Mouse (Mus musculus) embryonic fibroblast, embryonic 13.5 days (primary cell): ENCODE data around the gene Madd. TPM values are rescaled to one million over a fixed set of nuclear protein-coding genes. Genes with fewer than 3 reads are reported as not detected.

Experiments used
- H3K27ac ChIP-seq: 2 replicates; pipeline ENCODE4 v1.5.1; 2012; ENCODE audit warnings: low read length, control low read depth, inconsistent platforms; ENCODE audit not compliant: insufficient read depth
- H3K4me1 ChIP-seq: 2 replicates; pipeline ENCODE4 v1.6.1; 2011; ENCODE audit warnings: low read length; ENCODE audit not compliant: control insufficient read depth, insufficient read depth
- H3K4me3 ChIP-seq: 2 replicates; pipeline ENCODE4 v1.5.1; 2011; ENCODE audit warnings: mild to moderate bottlenecking, control low read depth, low read length; ENCODE audit not compliant: insufficient read depth
- CTCF ChIP-seq: IDR thresholded peaks from 2 replicates; pipeline ENCODE4 v1.5.1; 2011; ENCODE audit warnings: mild to moderate bottlenecking, control low read depth, low read length, moderate library complexity, borderline replicate concordance; ENCODE audit not compliant: insufficient read depth
- POLR2A ChIP-seq: IDR thresholded peaks from 2 replicates; pipeline ENCODE4 v1.6.1; 2011; ENCODE audit warnings: low read depth, mild to moderate bottlenecking, control low read depth, low read length, moderate library complexity
- polyA plus RNA-seq: library from polyadenylated mRNA; stranded (reverse); fragments of >200 nt; gene quantifications from 2 replicates; pipeline ENCODE4 v1.2.4, GENCODE M21; 2011; ENCODE audit warnings: low read depth; ENCODE audit not compliant: missing spikeins, insufficient read length

Madd gene
- polyA plus RNA-seq, 1 experiment = 6.3 TPM

DNA sequence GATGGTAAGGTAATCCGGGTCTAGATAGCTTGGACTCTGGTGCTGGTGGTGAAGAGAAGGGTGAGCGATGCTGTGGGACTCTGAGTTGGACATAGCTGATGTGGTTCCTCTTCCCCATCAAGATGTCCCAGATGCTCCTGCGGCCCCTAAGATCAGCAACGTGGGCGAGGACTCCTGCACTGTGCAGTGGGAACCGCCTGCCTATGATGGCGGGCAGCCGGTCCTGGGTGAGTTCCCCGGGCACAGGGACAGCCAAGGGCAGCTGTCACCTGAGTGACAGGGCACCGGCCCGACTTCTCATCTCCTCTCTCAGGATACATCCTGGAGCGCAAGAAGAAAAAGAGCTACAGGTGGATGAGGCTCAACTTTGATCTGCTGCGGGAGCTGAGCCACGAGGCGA lies 52.4 kb downstream of the Madd start:
- Histone ChIP-seq H3K4me1 (no peaks in the 10 kb centered on the region), H3K4me3 (no peak overlapping the region), H3K27ac (no peak overlapping the region)
- TF ChIP-seq CTCF (no peak), POLR2A (no peak)

- Histone ChIP-seq H3K27ac (no peak overlapping the region), H3K4me3 (no peak overlapping the region), H3K4me1 (no peaks in the 10 kb centered on the region)
- TF ChIP-seq CTCF = no peak
- TF ChIP-seq POLR2A = no peak
Observed at GRCm38 (mm10) chr2:91130126-91130525, 53.5 kb downstream of the Madd start.

GRCm38 (mm10) chr2:91128761-91129160 lies 54.9 kb downstream of the Madd start:
- TF ChIP-seq CTCF = no peak
- TF ChIP-seq POLR2A = no peak
- H3K4me3 ChIP-seq = no peak overlapping the region
- no peaks in the 10 kb centered on the region for H3K4me1 ChIP-seq
- H3K27ac ChIP-seq = no peak overlapping the region

DNA sequence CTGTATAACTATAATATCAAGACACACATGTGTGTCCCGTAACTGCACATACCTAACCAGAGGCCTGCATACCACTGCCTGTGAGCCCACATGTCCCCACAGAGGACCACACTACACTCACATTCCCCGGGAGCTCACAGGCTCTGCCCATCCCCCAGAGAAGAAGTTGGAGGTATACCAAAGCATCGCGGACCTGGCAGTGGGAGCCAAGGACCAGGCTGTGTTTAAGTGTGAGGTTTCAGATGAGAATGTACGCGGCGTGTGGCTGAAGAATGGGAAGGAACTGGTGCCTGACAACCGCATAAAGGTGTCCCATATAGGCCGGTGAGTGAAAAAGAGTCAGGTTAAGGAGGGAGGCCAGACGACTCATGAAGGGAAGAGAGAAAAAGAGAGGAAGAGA lies 58.5 kb downstream of the Madd start:
- Histone ChIP-seq H3K4me3 (no peak overlapping the region), H3K27ac (no peak overlapping the region), H3K4me1 (no peaks in the 10 kb centered on the region)
- no peak for TF ChIP-seq POLR2A
- TF ChIP-seq CTCF = no peak

DNA sequence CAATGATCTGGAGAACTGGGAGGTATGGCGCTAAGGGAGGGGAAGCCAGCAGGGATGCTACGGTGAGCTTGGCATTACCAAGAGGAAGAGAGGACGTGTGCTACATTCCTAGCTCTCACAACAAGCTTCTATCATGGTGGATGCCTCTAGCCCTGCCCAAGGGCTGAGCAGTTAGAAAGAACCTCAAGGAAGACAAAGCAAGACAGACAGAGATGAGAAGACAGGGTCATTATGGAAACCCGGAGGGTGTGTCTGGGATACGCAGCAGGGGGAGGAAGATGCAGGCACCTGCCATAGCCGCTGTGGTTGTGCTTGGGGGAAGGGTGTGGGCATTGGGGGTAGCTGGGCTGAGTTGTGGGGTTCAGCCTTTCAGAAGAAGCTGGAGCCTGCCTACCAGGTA lies 60.1 kb downstream of the Madd start:
- no peaks in the 10 kb centered on the region for H3K4me1 ChIP-seq
- H3K27ac ChIP-seq = no peak overlapping the region
- no peak overlapping the region for H3K4me3 ChIP-seq
- TF ChIP-seq POLR2A (no peak), CTCF (no peak)

- no peak overlapping the region for H3K27ac ChIP-seq
- TF ChIP-seq CTCF (no peak), POLR2A (no peak)
Observed at GRCm38 (mm10) chr2:91121497-91121896, 62.1 kb downstream of the Madd start.

DNA sequence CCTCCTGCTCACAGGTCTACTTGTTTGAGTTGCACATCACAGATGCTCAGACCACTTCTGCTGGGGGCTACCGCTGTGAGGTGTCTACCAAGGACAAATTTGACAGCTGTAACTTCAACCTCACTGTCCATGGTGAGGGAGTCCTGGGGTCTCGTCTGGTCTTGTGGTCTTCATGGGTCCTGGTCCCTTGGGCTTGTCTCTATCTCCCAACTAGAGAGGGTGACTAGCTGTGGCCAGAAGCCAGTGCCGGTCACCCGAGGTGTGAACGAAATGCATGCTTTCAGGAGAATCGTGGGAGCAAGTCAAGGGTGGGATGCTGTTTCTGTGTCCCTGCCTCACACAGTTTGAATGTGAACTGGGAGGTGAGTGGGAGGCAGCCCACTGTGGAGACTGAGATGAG lies 62.6 kb downstream of the Madd start:
- no peaks in the 10 kb centered on the region for H3K4me1 ChIP-seq
- H3K27ac ChIP-seq = no peak overlapping the region
- TF ChIP-seq POLR2A (no peak), CTCF (no peak)
- H3K4me3 ChIP-seq = no peak overlapping the region

More at GRCm38 (mm10) chr2:91121497-91121896, 62.1 kb downstream of the Madd start:
- H3K4me3 ChIP-seq = no peak overlapping the region
- H3K4me1 ChIP-seq = no peaks in the 10 kb centered on the region

DNA sequence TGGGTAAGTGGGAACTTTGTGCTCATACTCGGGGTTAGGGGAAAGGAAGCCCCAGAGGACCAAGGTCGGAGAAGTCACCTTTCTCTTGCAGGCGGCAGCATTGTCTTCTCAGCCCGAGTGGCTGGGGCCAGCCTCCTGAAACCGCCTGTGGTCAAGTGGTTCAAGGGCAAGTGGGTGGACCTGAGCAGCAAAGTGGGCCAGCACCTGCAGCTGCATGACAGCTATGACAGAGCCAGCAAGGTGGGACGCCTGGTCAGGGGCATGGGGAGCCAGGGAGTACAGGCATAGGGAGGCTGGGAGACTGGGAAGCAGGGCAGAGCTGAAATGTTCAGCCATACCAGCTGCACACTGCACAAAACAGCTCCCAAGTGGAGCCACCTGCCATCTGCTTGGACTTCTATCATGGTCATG lies 63.4 kb downstream of the Madd start:
- Histone ChIP-seq H3K4me3 (no peak overlapping the region), H3K4me1 (no peaks in the 10 kb centered on the region), H3K27ac (no peak overlapping the region)
- no peak for TF ChIP-seq POLR2A
- no peak for TF ChIP-seq CTCF

DNA sequence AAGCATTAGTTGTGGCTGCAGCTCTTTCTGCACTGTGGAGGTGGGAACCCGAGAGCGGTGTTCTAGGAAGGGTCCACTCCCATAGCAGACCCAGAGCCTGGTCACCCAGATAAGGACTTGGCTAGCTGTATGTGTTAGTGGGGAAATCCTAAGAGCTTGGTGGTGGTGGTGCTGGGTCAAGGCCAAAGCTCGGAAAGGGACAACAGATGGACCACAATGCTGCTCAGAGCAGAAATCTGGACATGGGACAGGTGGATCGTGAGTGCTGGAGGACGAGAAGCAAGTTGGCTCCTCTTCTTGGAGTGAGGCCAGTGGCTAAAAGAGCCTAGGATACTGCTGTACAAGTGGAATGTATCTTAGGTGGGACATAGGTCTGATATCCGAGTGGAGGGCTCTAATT lies 64.1 kb downstream of the Madd start:
- Histone ChIP-seq H3K4me3 (no peak overlapping the region), H3K4me1 (no peaks in the 10 kb centered on the region), H3K27ac (no peak overlapping the region)
- no peak for TF ChIP-seq POLR2A
- no peak for TF ChIP-seq CTCF

GRCm38 (mm10) chr2:91119061-91119460 lies 64.6 kb downstream of the Madd start:
- no peak overlapping the region for H3K4me3 ChIP-seq
- H3K27ac ChIP-seq = no peak overlapping the region
- no peak for TF ChIP-seq CTCF
- no peak for TF ChIP-seq POLR2A
- H3K4me1 ChIP-seq = no peaks in the 10 kb centered on the region

DNA sequence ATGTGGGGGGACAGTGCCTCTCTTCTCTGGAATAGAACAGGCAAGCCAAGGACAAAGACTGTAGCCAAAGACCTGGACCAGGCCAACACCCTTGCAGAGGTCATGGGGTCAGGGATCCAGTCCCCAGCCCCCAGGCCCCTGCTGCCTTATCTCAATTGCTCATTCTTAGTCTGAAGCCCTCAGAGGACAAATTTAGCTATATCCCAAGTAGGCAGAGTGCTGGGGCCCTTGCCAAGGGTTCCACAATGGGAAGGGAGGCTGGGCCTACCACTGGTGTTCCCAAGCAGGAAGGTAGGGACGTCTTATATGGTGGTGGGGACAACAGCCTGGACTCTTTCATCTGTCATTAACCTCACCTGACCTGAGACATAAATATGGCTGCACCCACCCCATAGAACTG lies 65.0 kb downstream of the Madd start:
- H3K4me3 ChIP-seq = no peak overlapping the region
- TF ChIP-seq CTCF = no peak
- TF ChIP-seq POLR2A = no peak

More for the DNA sequence above, 65.0 kb downstream of the Madd start:
- H3K4me1 ChIP-seq = no peaks in the 10 kb centered on the region
- H3K27ac ChIP-seq = no peak overlapping the region
